Mouse (Mus musculus) liver, postnatal 0 days (tissue): ENCODE measurements around the gene Rnf216.

Experiments
- CTCF ChIP-seq: sonication (generic); IDR thresholded peaks from 2 replicates; pipeline ENCODE4 v1.5.1; 2016; ENCODE audit warnings: antibody characterized with exemption, low read depth
- EP300 ChIP-seq: IDR thresholded peaks from 2 replicates; pipeline ENCODE4 v1.6.1; 2016; ENCODE audit warnings: antibody characterized with exemption, low read depth, mild to moderate bottlenecking

DNA sequence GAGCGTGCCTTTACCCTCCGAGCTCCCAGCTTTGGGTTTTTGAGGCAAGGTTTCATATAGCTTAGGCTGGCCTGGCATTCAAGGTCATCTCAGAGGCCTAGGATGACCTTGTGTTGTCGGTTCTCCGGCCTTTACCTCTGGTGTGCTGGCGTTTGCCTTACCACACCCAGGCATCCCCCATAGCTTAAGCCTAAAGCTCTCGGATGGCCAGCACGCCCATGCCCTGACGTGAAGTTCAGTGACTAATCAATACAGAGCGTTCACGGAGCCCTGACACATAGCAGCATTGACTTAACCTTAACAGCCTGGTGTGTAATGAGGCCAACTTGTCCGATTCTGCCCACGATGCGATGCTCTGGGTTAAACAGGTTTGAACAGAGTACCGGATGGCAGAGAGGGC lies 154.3 kb downstream of the Rnf216 start:
- TF ChIP-seq CTCF, result no peak
- TF ChIP-seq EP300, result no peak
